Mouse (Mus musculus) liver, adult (tissue): Measurements from ENCODE around the gene Majin.

Experiments used
- GATA4 ChIP-seq: IDR thresholded peaks from 2 replicates; pipeline ENCODE4 v1.6.1; 2014; ENCODE audit warnings: mild to moderate bottlenecking, low read length; ENCODE audit not compliant: insufficient replicate concordance

The Majin gene

GRCm38 (mm10) chr19:6240136-6240535 lies 55.9 kb downstream of the Majin start:
- TF ChIP-seq GATA4, result no peak

GRCm38 (mm10) chr19:6240725-6241124 lies 56.5 kb downstream of the Majin start:
- TF ChIP-seq GATA4, result no peak

- peak; percentile 31; the same call in 1 of the 2 replicates for TF ChIP-seq GATA4
Measured at GRCm38 (mm10) chr19:6241274-6242107, 57.3 kb downstream of the Majin start, which contains the start of gene Atg2a. Gene Atg2a, plus strand, starts transcription at chr19:6241668.

- TF ChIP-seq GATA4, result no peak
Measured at GRCm38 (mm10) chr19:6242281-6242680, 58.1 kb downstream of the Majin start.

GRCm38 (mm10) chr19:6243226-6243625 lies 59.0 kb downstream of the Majin start:
- no peak for TF ChIP-seq GATA4

- no peak for TF ChIP-seq GATA4
Measured at GRCm38 (mm10) chr19:6245806-6246205, 61.6 kb downstream of the Majin start.

GRCm38 (mm10) chr19:6247526-6248300 lies 63.5 kb downstream of the Majin start:
- no peak for TF ChIP-seq GATA4

GRCm38 (mm10) chr19:6253021-6253420 lies 68.8 kb downstream of the Majin start:
- no peak for TF ChIP-seq GATA4

GRCm38 (mm10) chr19:6260428-6260827 lies 76.2 kb downstream of the Majin start:
- TF ChIP-seq GATA4, result no peak

- no peak for TF ChIP-seq GATA4
Measured at GRCm38 (mm10) chr19:6260946-6261345, 76.8 kb downstream of the Majin start.

GRCm38 (mm10) chr19:6261379-6261778 lies 77.2 kb downstream of the Majin start:
- no peak for TF ChIP-seq GATA4

GRCm38 (mm10) chr19:6262222-6262621 lies 78.0 kb downstream of the Majin start:
- no peak for TF ChIP-seq GATA4

- no peak for TF ChIP-seq GATA4
Measured at GRCm38 (mm10) chr19:6262839-6263433, 78.7 kb downstream of the Majin start.

GRCm38 (mm10) chr19:6264200-6264599 lies 80.0 kb downstream of the Majin start:
- peak; percentile 15; the same call in 1 of the 2 replicates for TF ChIP-seq GATA4

GRCm38 (mm10) chr19:6264945-6265344 lies 80.8 kb downstream of the Majin start:
- TF ChIP-seq GATA4, result no peak

- no peak for TF ChIP-seq GATA4
Measured at GRCm38 (mm10) chr19:6265727-6266182, 81.6 kb downstream of the Majin start.
